Mouse (Mus musculus): ENCODE measurements around the gene Ugt1a1. TPM values are rescaled to one million over a fixed set of nuclear protein-coding genes. Genes with fewer than 3 reads are reported as not detected.

Ugt1a1 gene
- polyA plus RNA-seq, 1 experiment from 2014 or later: 0.14 TPM

DNA sequence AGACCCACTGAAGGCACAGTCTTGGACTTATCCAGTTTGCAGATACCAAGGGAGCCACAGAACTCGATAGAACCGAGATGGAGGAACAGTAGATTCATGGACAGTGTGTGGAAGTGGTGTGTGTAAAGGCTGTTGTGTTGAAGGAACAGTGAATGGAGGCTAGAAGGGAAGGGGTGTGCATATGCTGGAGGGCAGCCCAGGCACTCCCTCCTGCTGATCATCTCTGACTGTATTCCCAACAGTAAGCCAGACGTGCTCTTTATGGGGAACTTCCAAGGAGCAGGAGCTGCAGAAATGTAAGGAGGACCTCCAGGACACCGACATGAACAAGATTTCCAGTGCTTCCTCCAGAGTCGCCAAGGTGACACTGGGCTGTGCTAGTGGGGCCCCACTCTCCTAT, 38.3 kb downstream of the Ugt1a1 start:
- H3K36me3 ChIP-seq (ENCODE audit: control insufficient read depth, insufficient read depth): no peaks in the 10 kb centered on the region
- peaks cover 77% of the 10 kb centered on the region for H3K9me3 ChIP-seq (replicated peaks; ENCODE audit: control insufficient read depth, low read length)
- WGBS: 76% methylated on average over 5 of the region's 5 CpGs
- H3K27ac ChIP-seq (ENCODE audit: low read length): no peak overlapping the region
- no peak overlapping the region for H3K9ac ChIP-seq (ENCODE audit: low read length)
- H3K4me3 ChIP-seq (ENCODE audit: low read length): no peak overlapping the region
- H3K4me2 ChIP-seq (ENCODE audit: low read depth, low read length): no peak overlapping the region
- H3K27me3 ChIP-seq (ENCODE audit: control insufficient read depth, insufficient read depth, low read length): no peaks in the 10 kb centered on the region
- no peaks in the 10 kb centered on the region for H3K4me1 ChIP-seq (ENCODE audit: control insufficient read depth, insufficient read depth, low read length)
- no peak for ATAC-seq (replicated peaks; ENCODE audit: extremely low read depth, insufficient read depth, low FRiP score)

- Histone ChIP-seq H3K4me2 (ENCODE audit: low read depth, low read length) (no peak overlapping the region), H3K4me3 (ENCODE audit: low read length) (no peak overlapping the region), H3K36me3 (ENCODE audit: control insufficient read depth, insufficient read depth) (no peaks in the 10 kb centered on the region), H3K4me1 (ENCODE audit: control insufficient read depth, insufficient read depth, low read length) (no peaks in the 10 kb centered on the region), H3K9ac (ENCODE audit: low read length) (no peak overlapping the region), H3K27me3 (ENCODE audit: control insufficient read depth, insufficient read depth, low read length) (no peaks in the 10 kb centered on the region), H3K27ac (ENCODE audit: low read length) (no peak overlapping the region), H3K9me3 (replicated peaks; ENCODE audit: control insufficient read depth, low read length) (peaks cover 53% of the 10 kb centered on the region)
- no peak for ATAC-seq (replicated peaks; ENCODE audit: extremely low read depth, insufficient read depth, low FRiP score)
- WGBS: 71% methylated on average over 8 of the region's 8 CpGs
Measured at GRCm38 (mm10) chr1:88253106-88253505, 41.3 kb downstream of the Ugt1a1 start.

GRCm38 (mm10) chr1:88253540-88253939, 41.8 kb downstream of the Ugt1a1 start:
- Histone ChIP-seq H3K27ac (ENCODE audit: low read length) (no peak overlapping the region), H3K4me3 (ENCODE audit: low read length) (no peak overlapping the region), H3K9me3 (replicated peaks; ENCODE audit: control insufficient read depth, low read length) (peaks cover 51% of the 10 kb centered on the region), H3K4me2 (ENCODE audit: low read depth, low read length) (no peak overlapping the region), H3K36me3 (ENCODE audit: control insufficient read depth, insufficient read depth) (no peaks in the 10 kb centered on the region), H3K27me3 (ENCODE audit: control insufficient read depth, insufficient read depth, low read length) (no peaks in the 10 kb centered on the region), H3K9ac (ENCODE audit: low read length) (no peak overlapping the region), H3K4me1 (ENCODE audit: control insufficient read depth, insufficient read depth, low read length) (no peaks in the 10 kb centered on the region)
- ATAC-seq (replicated peaks; ENCODE audit: extremely low read depth, insufficient read depth, low FRiP score): no peak
- 62% methylated on average over 6 of the region's 6 CpGs for WGBS

GRCm38 (mm10) chr1:88254793-88255465, 43.2 kb downstream of the Ugt1a1 start:
- WGBS: 77% methylated on average over 12 of the region's 12 CpGs
- ATAC-seq (replicated peaks; ENCODE audit: extremely low read depth, insufficient read depth, low FRiP score): no peak
- peaks cover 12% of the 10 kb centered on the region for H3K4me1 ChIP-seq (ENCODE audit: control insufficient read depth, insufficient read depth, low read length)

DNA sequence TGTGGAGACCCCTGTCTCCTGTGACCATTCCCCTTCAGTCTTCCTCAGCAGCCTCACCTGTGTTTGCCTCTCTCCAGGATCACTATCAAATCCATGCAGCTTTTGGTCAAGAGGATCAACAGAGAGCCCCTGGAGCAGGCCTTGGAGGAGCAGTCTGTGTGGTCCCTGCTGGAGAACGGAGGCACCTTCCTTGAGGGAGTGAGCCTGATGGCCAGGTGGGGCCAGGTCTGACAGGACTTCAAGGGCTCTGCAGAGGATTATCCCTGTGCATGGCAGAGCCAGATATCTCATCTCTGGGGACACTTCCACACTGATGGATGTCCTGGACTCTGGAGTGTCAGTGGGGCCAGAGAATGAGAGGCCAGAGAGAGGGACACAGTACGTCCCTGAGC, 43.7 kb downstream of the Ugt1a1 start:
- H3K9me3 ChIP-seq (replicated peaks; ENCODE audit: control insufficient read depth, low read length): peaks cover 32% of the 10 kb centered on the region
- no peak overlapping the region for H3K9ac ChIP-seq (ENCODE audit: low read length)
- ATAC-seq (replicated peaks; ENCODE audit: extremely low read depth, insufficient read depth, low FRiP score): no peak
- no peaks in the 10 kb centered on the region for H3K27me3 ChIP-seq (ENCODE audit: control insufficient read depth, insufficient read depth, low read length)
- H3K4me2 ChIP-seq (ENCODE audit: low read depth, low read length): no peak overlapping the region
- H3K36me3 ChIP-seq (ENCODE audit: control insufficient read depth, insufficient read depth): no peaks in the 10 kb centered on the region
- no peak overlapping the region for H3K4me3 ChIP-seq (ENCODE audit: low read length)
- peaks cover 14% of the 10 kb centered on the region for H3K4me1 ChIP-seq (ENCODE audit: control insufficient read depth, insufficient read depth, low read length)
- H3K27ac ChIP-seq (ENCODE audit: low read length): no peak overlapping the region
- 47% methylated on average over 2 of the region's 2 CpGs for WGBS

More at GRCm38 (mm10) chr1:88254793-88255465, 43.2 kb downstream of the Ugt1a1 start:
- H3K27ac ChIP-seq (ENCODE audit: low read length): no peak overlapping the region
- no peak overlapping the region for H3K4me3 ChIP-seq (ENCODE audit: low read length)
- no peak overlapping the region for H3K4me2 ChIP-seq (ENCODE audit: low read depth, low read length)
- peaks cover 37% of the 10 kb centered on the region for H3K9me3 ChIP-seq (replicated peaks; ENCODE audit: control insufficient read depth, low read length)
- no peaks in the 10 kb centered on the region for H3K36me3 ChIP-seq (ENCODE audit: control insufficient read depth, insufficient read depth)
- H3K27me3 ChIP-seq (ENCODE audit: control insufficient read depth, insufficient read depth, low read length): no peaks in the 10 kb centered on the region
- no peak overlapping the region for H3K9ac ChIP-seq (ENCODE audit: low read length)

- Histone ChIP-seq H3K4me3 (ENCODE audit: low read length) (no peak overlapping the region), H3K27me3 (ENCODE audit: control insufficient read depth, insufficient read depth, low read length) (no peaks in the 10 kb centered on the region), H3K9me3 (replicated peaks; ENCODE audit: control insufficient read depth, low read length) (peaks cover 25% of the 10 kb centered on the region), H3K27ac (ENCODE audit: low read length) (no peak overlapping the region), H3K9ac (ENCODE audit: low read length) (no peak overlapping the region), H3K36me3 (ENCODE audit: control insufficient read depth, insufficient read depth) (peaks cover 3% of the 10 kb centered on the region; the same call in 1 of the 2 replicates), H3K4me2 (ENCODE audit: low read depth, low read length) (no peak overlapping the region), H3K4me1 (ENCODE audit: control insufficient read depth, insufficient read depth, low read length) (peaks cover 14% of the 10 kb centered on the region)
- no peak for ATAC-seq (replicated peaks; ENCODE audit: extremely low read depth, insufficient read depth, low FRiP score)
- WGBS: 71% methylated on average over 13 of the region's 13 CpGs
Measured at GRCm38 (mm10) chr1:88255989-88256754, 44.4 kb downstream of the Ugt1a1 start.

DNA sequence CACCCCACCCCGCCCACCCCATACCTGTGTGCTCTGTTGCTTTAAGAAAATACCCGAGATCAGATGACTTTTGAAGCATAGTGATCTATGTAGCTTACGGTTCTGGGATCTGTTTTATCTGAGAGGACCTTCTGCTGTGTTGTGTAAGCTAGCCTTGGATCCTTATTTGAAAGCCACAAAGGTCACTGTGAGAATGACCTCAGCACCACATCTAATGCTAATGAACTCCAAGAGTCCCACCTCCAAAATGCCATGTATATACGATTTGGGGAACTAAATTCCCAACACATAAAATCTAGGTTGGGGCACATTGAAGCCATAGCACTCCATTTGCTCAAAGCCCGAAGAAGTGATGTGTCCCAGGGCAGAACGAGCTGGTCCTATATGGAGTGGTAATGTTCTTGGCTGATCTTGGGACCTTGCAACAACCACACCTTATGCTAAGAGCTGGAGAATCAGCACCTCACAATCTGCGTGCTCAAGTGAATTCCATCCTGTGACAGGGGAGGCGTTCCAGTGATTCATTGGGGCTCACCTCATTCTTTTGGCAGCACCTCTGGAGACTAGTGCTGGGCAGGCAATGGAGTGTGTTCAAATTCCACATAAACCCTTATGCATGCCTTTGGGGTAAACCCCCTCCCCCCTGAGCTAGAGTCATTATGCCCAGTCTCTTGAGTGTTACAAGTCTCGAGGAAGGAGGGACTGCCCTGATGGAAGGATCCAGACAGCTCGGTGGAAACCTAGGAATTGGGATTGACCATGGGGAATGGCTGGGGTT, 45.3 kb downstream of the Ugt1a1 start:
- Histone ChIP-seq H3K4me1 (ENCODE audit: control insufficient read depth, insufficient read depth, low read length) (peaks cover 14% of the 10 kb centered on the region), H3K9ac (ENCODE audit: low read length) (no peak overlapping the region), H3K4me3 (ENCODE audit: low read length) (no peak overlapping the region), H3K27ac (ENCODE audit: low read length) (no peak overlapping the region), H3K36me3 (ENCODE audit: control insufficient read depth, insufficient read depth) (peaks cover 11% of the 10 kb centered on the region; the same call in 1 of the 2 replicates), H3K4me2 (ENCODE audit: low read depth, low read length) (no peak overlapping the region), H3K9me3 (replicated peaks; ENCODE audit: control insufficient read depth, low read length) (peaks cover 21% of the 10 kb centered on the region), H3K27me3 (ENCODE audit: control insufficient read depth, insufficient read depth, low read length) (no peaks in the 10 kb centered on the region)
- WGBS: 74% methylated on average over 10 of the region's 10 CpGs
- no peak for ATAC-seq (replicated peaks; ENCODE audit: extremely low read depth, insufficient read depth, low FRiP score)

DNA sequence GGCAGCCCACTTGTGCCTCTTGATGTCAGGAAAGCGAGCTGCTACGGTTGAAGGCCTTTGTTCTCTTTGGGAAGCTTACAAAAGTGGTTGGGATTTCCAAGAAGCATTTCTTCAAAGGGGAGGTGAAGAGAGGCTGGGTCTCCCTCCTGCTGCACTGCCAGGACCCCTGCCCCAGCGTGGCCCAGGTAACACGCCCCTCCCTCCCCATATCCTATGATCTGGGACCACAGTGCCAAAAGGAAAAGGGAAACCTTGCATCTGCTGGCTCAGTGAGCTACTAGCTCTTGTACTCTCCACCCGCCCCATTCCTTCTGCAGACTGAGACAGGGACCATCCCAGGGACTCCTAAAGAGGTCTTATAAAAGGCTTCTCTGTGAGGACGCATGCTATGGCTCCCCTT, 45.9 kb downstream of the Ugt1a1 start:
- ATAC-seq (replicated peaks; ENCODE audit: extremely low read depth, insufficient read depth, low FRiP score): no peak
- Histone ChIP-seq H3K4me2 (ENCODE audit: low read depth, low read length) (no peak overlapping the region), H3K9ac (ENCODE audit: low read length) (no peak overlapping the region), H3K27ac (ENCODE audit: low read length) (no peak overlapping the region), H3K9me3 (replicated peaks; ENCODE audit: control insufficient read depth, low read length) (peaks cover 15% of the 10 kb centered on the region), H3K4me1 (ENCODE audit: control insufficient read depth, insufficient read depth, low read length) (peaks cover 18% of the 10 kb centered on the region), H3K4me3 (ENCODE audit: low read length) (no peak overlapping the region), H3K27me3 (ENCODE audit: control insufficient read depth, insufficient read depth, low read length) (no peaks in the 10 kb centered on the region), H3K36me3 (ENCODE audit: control insufficient read depth, insufficient read depth) (peaks cover 17% of the 10 kb centered on the region)
- WGBS: 78% methylated on average over 6 of the region's 6 CpGs

DNA sequence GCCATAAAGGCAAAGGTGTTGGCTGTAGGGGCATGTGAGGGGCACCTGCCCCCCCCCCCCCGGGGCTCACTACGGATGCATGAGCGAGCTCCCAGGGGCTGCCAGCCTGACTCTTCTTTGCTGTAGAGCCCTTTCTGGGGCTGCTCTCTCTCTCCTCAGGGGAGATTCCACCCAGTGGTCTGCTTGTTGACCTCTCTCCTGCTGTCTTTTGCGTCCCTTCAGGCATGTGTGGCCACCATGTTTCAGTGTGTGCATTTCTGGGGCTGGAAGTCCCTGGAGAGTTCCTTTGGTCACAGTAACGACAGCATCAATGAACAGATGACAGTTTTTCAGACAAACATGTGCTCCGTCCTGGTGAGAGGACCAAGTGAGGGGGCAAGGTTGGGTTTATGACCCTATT, 46.6 kb downstream of the Ugt1a1 start:
- Histone ChIP-seq H3K4me2 (ENCODE audit: low read depth, low read length) (no peak overlapping the region), H3K4me3 (ENCODE audit: low read length) (no peak overlapping the region), H3K36me3 (ENCODE audit: control insufficient read depth, insufficient read depth) (peaks cover 24% of the 10 kb centered on the region), H3K27ac (ENCODE audit: low read length) (no peak overlapping the region), H3K4me1 (ENCODE audit: control insufficient read depth, insufficient read depth, low read length) (peaks cover 18% of the 10 kb centered on the region), H3K27me3 (ENCODE audit: control insufficient read depth, insufficient read depth, low read length) (no peaks in the 10 kb centered on the region), H3K9me3 (replicated peaks; ENCODE audit: control insufficient read depth, low read length) (peaks cover 11% of the 10 kb centered on the region; the same call in 1 of the 2 replicates), H3K9ac (ENCODE audit: low read length) (no peak overlapping the region)
- ATAC-seq (replicated peaks; ENCODE audit: extremely low read depth, insufficient read depth, low FRiP score): no peak
- 63% methylated on average over 6 of the region's 6 CpGs for WGBS

All from heart, embryonic 16.5 days (tissue).